Mouse (Mus musculus) MEL (cell line): Measurements from ENCODE around the gene Rsph6a. TPM values are rescaled to one million over a fixed set of nuclear protein-coding genes. Genes with fewer than 3 reads are reported as not detected.

ENCODE experiments used
- DNase-seq: peaks from one replicate; pipeline ENCODE4 v3.0.0; 2011; ENCODE audit warnings: low read depth, low spot score
- H3K27ac ChIP-seq: 2 replicates; pipeline ENCODE4 v1.5.1; 2012; ENCODE audit warnings: low read depth, mild to moderate bottlenecking, control low read depth, low read length, moderate library complexity; ENCODE audit not compliant: control insufficient read depth
- H3K27me3 ChIP-seq, 2 experiments: fragments of 150-350 bp in 1 of 2; sonication (generic) in 1 of 2; 2 replicates each; pipeline ENCODE4 v1.6.1; 2012; ENCODE audit warnings: low read length in 2 of 2, mild to moderate bottlenecking in 2 of 2, improper control_type of control experiment in 1 of 2, moderate library complexity in 1 of 2; ENCODE audit not compliant: insufficient read depth in 2 of 2, control insufficient read depth in 1 of 2
- H3K36me3 ChIP-seq, 2 experiments: 2 replicates each; pipeline ENCODE4 v1.6.1; 2012 to 2014; ENCODE audit warnings: low read length in 2 of 2, improper control_type of control experiment in 1 of 2, inconsistent platforms in 1 of 2, mild to moderate bottlenecking in 1 of 2; ENCODE audit not compliant: insufficient read depth in 2 of 2, control insufficient read depth in 1 of 2
- H3K4me1 ChIP-seq, 2 experiments: fragments of 150-350 bp in 1 of 2; sonication (generic) in 1 of 2; 2 replicates each; pipeline ENCODE4 v1.6.1; 2012; ENCODE audit warnings: low read length in 2 of 2, improper control_type of control experiment in 1 of 2, mild to moderate bottlenecking in 1 of 2; ENCODE audit not compliant: insufficient read depth in 2 of 2, control insufficient read depth in 1 of 2
- H3K4me3 ChIP-seq, 2 experiments: fragments of 150-350 bp in 1 of 2; sonication (generic) in 1 of 2; 2 replicates each; pipeline ENCODE4 v1.5.1; 2012; ENCODE audit warnings: low read depth in 2 of 2, low read length in 2 of 2, mild to moderate bottlenecking in 2 of 2, moderate library complexity in 2 of 2, control low read depth in 1 of 2, improper control_type of control experiment in 1 of 2; ENCODE audit not compliant: control insufficient read depth in 1 of 2, insufficient read depth in 1 of 2
- H3K79me2 ChIP-seq: 2 replicates; pipeline ENCODE4 v1.6.1; 2012; ENCODE audit warnings: mild to moderate bottlenecking, low read length, moderate library complexity; ENCODE audit not compliant: control insufficient read depth, poor library complexity, insufficient read depth
- H3K9ac ChIP-seq: 2 replicates; pipeline ENCODE4 v1.6.1; 2012; ENCODE audit warnings: low read depth, mild to moderate bottlenecking, control low read depth, low read length, moderate library complexity; ENCODE audit not compliant: control insufficient read depth, poor library complexity, severe bottlenecking
- H3K9me3 ChIP-seq: fragments of 150-350 bp; sonication (generic); replicated peaks from 2 replicates; pipeline ENCODE4 v1.6.1; 2012; ENCODE audit warnings: mild to moderate bottlenecking, low read length, improper control_type of control experiment, moderate library complexity; ENCODE audit not compliant: insufficient read depth
- BHLHE40 ChIP-seq: IDR thresholded peaks from 2 replicates; pipeline ENCODE4 v1.6.1; 2012; ENCODE audit warnings: low read depth, mild to moderate bottlenecking, inconsistent platforms, low read length, improper control_type of control experiment, borderline replicate concordance
- CTCF ChIP-seq, 3 experiments: IDR thresholded peaks in 2 of 3; conservative IDR thresholded peaks in 1 of 3; 2 replicates each; pipeline ENCODE4 v1.5.1; 2011 to 2012; ENCODE audit warnings: low read length in 3 of 3, low read depth in 2 of 3, mild to moderate bottlenecking in 2 of 3, improper control_type of control experiment in 1 of 3, inconsistent platforms in 1 of 3, mixed read lengths in 1 of 3, moderate library complexity in 1 of 3; ENCODE audit not compliant: control insufficient read depth in 1 of 3, insufficient read depth in 1 of 3, poor library complexity in 1 of 3, severe bottlenecking in 1 of 3
- E2F4 ChIP-seq: IDR thresholded peaks from 2 replicates; pipeline ENCODE4 v1.6.1; 2011; ENCODE audit warnings: low read depth, low read length, improper control_type of control experiment, borderline replicate concordance
- EP300 ChIP-seq, 2 experiments: IDR thresholded peaks; 2 replicates each; pipeline ENCODE4 v1.6.1; 2011; ENCODE audit warnings: improper control_type of control experiment in 2 of 2, low read length in 2 of 2, low read depth in 1 of 2, mild to moderate bottlenecking in 1 of 2
- GABPA ChIP-seq: IDR thresholded peaks from 2 replicates; pipeline ENCODE4 v1.6.1; 2012; ENCODE audit warnings: low read depth, mild to moderate bottlenecking, inconsistent platforms, low read length, improper control_type of control experiment, moderate library complexity
- GATA1 ChIP-seq: IDR thresholded peaks from 2 replicates; pipeline ENCODE4 v1.6.1; 2011; ENCODE audit warnings: low read depth, low read length, improper control_type of control experiment
- JUND ChIP-seq: IDR thresholded peaks from 2 replicates; pipeline ENCODE4 v1.6.1; 2011; ENCODE audit warnings: low read depth, mild to moderate bottlenecking, improper control_type of control experiment, low read length
- MAFK ChIP-seq: IDR thresholded peaks from 2 replicates; pipeline ENCODE4 v1.6.1; 2011; ENCODE audit warnings: low read depth, mild to moderate bottlenecking, low read length, improper control_type of control experiment, borderline replicate concordance
- MAX ChIP-seq: IDR thresholded peaks from 2 replicates; pipeline ENCODE4 v1.6.1; 2011; ENCODE audit warnings: low read length, improper control_type of control experiment
- MAZ ChIP-seq: IDR thresholded peaks from 2 replicates; pipeline ENCODE4 v1.6.1; 2012; ENCODE audit warnings: low read depth, mild to moderate bottlenecking, inconsistent platforms, low read length, improper control_type of control experiment
- MXI1 ChIP-seq: IDR thresholded peaks from 2 replicates; pipeline ENCODE4 v1.6.1; 2011; ENCODE audit warnings: mild to moderate bottlenecking, low read depth, low read length, improper control_type of control experiment
- MYB ChIP-seq: IDR thresholded peaks from 2 replicates; pipeline ENCODE4 v1.6.1; 2011; ENCODE audit warnings: mild to moderate bottlenecking, low read depth, low read length, improper control_type of control experiment
- MYC ChIP-seq: IDR thresholded peaks from 2 replicates; pipeline ENCODE4 v1.6.1; 2011; ENCODE audit warnings: low read depth, mild to moderate bottlenecking, low read length, improper control_type of control experiment, moderate library complexity
- NELFE ChIP-seq: IDR thresholded peaks from 2 replicates; pipeline ENCODE4 v1.6.1; 2011; ENCODE audit warnings: low read depth, low read length, improper control_type of control experiment
- NRF1 ChIP-seq: IDR thresholded peaks from 2 replicates; pipeline ENCODE4 v1.6.1; 2014; ENCODE audit warnings: low read depth, mild to moderate bottlenecking, inconsistent platforms, low read length, improper control_type of control experiment, moderate library complexity; ENCODE audit not compliant: poor library complexity, insufficient read depth, severe bottlenecking
- POLR2AphosphoS2 ChIP-seq: IDR thresholded peaks from 2 replicates; pipeline ENCODE4 v1.6.1; 2011; ENCODE audit warnings: low read length, improper control_type of control experiment
- RAD21 ChIP-seq: IDR thresholded peaks from 2 replicates; pipeline ENCODE4 v1.6.1; 2011; ENCODE audit warnings: mild to moderate bottlenecking, low read depth, low read length, improper control_type of control experiment
- SMC3 ChIP-seq: IDR thresholded peaks from 2 replicates; pipeline ENCODE4 v1.6.1; 2011; ENCODE audit warnings: low read depth, low read length, improper control_type of control experiment
- TAL1 ChIP-seq: IDR thresholded peaks from 2 replicates; pipeline ENCODE4 v1.6.1; 2012; ENCODE audit warnings: mild to moderate bottlenecking, inconsistent platforms, low read length, moderate library complexity, mixed read lengths
- TBP ChIP-seq: IDR thresholded peaks from 2 replicates; pipeline ENCODE4 v1.8.0; 2011; ENCODE audit warnings: low read depth, low read length, improper control_type of control experiment
- TCF12 ChIP-seq: IDR thresholded peaks from 2 replicates; pipeline ENCODE4 v1.6.1; 2014; ENCODE audit warnings: low read depth, mild to moderate bottlenecking, inconsistent platforms, low read length, improper control_type of control experiment, moderate library complexity
- UBTF ChIP-seq: IDR thresholded peaks from 2 replicates; pipeline ENCODE4 v1.6.1; 2012; ENCODE audit warnings: low read depth, mild to moderate bottlenecking, inconsistent platforms, low read length, improper control_type of control experiment, moderate library complexity, borderline replicate concordance; ENCODE audit not compliant: insufficient read depth
- USF2 ChIP-seq, 2 experiments: IDR thresholded peaks; 2 replicates each; pipeline ENCODE4 v1.6.1; 2011 to 2012; ENCODE audit warnings: improper control_type of control experiment in 2 of 2, low read length in 2 of 2, borderline replicate concordance in 1 of 2, inconsistent platforms in 1 of 2, low read depth in 1 of 2, mild to moderate bottlenecking in 1 of 2; ENCODE audit not compliant: insufficient read depth in 1 of 2
- ZC3H11A ChIP-seq: IDR thresholded peaks from 2 replicates; pipeline ENCODE4 v1.6.1; 2012; ENCODE audit warnings: low read depth, mild to moderate bottlenecking, inconsistent platforms, low read length, improper control_type of control experiment
- ZMIZ1 ChIP-seq: IDR thresholded peaks from 2 replicates; pipeline ENCODE4 v1.6.1; 2012; ENCODE audit warnings: low read depth, mild to moderate bottlenecking, inconsistent platforms, low read length, improper control_type of control experiment, moderate library complexity
- polyA plus RNA-seq, 2 experiments: library from polyadenylated mRNA; stranded (reverse) in 1 of 2; unstranded in 1 of 2; fragments of >175 nt in 1 of 2; fragments of >200 nt in 1 of 2; gene quantifications; 2 replicates each; pipeline versions ENCODE4 v1.2.1 to v1.2.4; 2012; ENCODE audit warnings: low replicate concordance in 2 of 2, low read depth in 1 of 2; ENCODE audit not compliant: insufficient read length in 2 of 2, insufficient read depth in 1 of 2, missing spikeins in 1 of 2
- total RNA-seq: library from RNA; depleted of rRNA; stranded (reverse); fragments of 300-350 nt; gene quantifications from 2 replicates; pipeline ENCODE4 v1.2.3, GENCODE M21; 2012

The Rsph6a gene
- total and polyA plus RNA-seq, 3 experiments: 0.04 to 0.23 TPM; not detected in 1

- H3K4me3 ChIP-seq: no peak overlapping the region
- DNase-seq: peak; percentile 75
- H3K27me3 ChIP-seq: no peaks in the 10 kb centered on the region
- H3K9me3 ChIP-seq: no peaks in the 10 kb centered on the region
- TF ChIP-seq RAD21 (peak; percentile 36), MXI1 (no peak), MAZ (no peak), CTCF (IDR thresholded peaks at IDR 0.05 in 2 of 3, conservative IDR thresholded peaks at IDR 0.05 in 1 of 3; ENCODE audit: control insufficient read depth in 1 of 3, insufficient read depth in 1 of 3, low read depth in 2 of 3, low read length in 3 of 3, poor library complexity in 1 of 3, severe bottlenecking in 1 of 3) (peak; percentile 72 to 85 (median 83)), SMC3 (peak; percentile 55)
- no peak overlapping the region for H3K27ac ChIP-seq
- peaks cover 8 to 22% of the 10 kb centered on the region in 2 experiments for H3K36me3 ChIP-seq
- peaks cover 21% of the 10 kb centered on the region for H3K79me2 ChIP-seq
- no peak overlapping the region for H3K9ac ChIP-seq
- H3K4me1 ChIP-seq: peaks cover 9 to 14% of the 10 kb centered on the region in 2 experiments
Measured at GRCm38 (mm10) chr7:19029084-19029653, 25.3 kb upstream of the Rsph6a start.

GRCm38 (mm10) chr7:19031641-19032040 lies 22.8 kb upstream of the Rsph6a start:
- TF ChIP-seq BHLHE40: no peak
- TF ChIP-seq ZC3H11A: no peak
- TF ChIP-seq MYB: no peak
- no peak for TF ChIP-seq UBTF
- no peak for TF ChIP-seq EP300 (IDR thresholded peaks at IDR 0.05; ENCODE audit: low read depth in 1 of 2, low read length in 2 of 2)
- no peak for TF ChIP-seq GATA1
- no peak for TF ChIP-seq RAD21
- TF ChIP-seq CTCF (IDR thresholded peaks at IDR 0.05 in 2 of 3, conservative IDR thresholded peaks at IDR 0.05 in 1 of 3; ENCODE audit: control insufficient read depth in 1 of 3, insufficient read depth in 1 of 3, low read depth in 2 of 3, low read length in 3 of 3, poor library complexity in 1 of 3, severe bottlenecking in 1 of 3): no peak
- no peak for TF ChIP-seq JUND
- Histone ChIP-seq H3K9ac (no peak overlapping the region), H3K9me3 (no peaks in the 10 kb centered on the region), H3K27me3 (no peaks in the 10 kb centered on the region), H3K79me2 (peaks cover under 1% of the 10 kb centered on the region; the same call in 1 of the 2 replicates), H3K36me3 (peaks cover 9 to 10% of the 10 kb centered on the region in 2 experiments), H3K27ac (no peak overlapping the region), H3K4me1 (peaks cover 5 to 7% of the 10 kb centered on the region in 2 experiments; a peak in 3 of 4 replicates), H3K4me3 (no peak overlapping the region)
- DNase-seq: no peak

- no peak overlapping the region for H3K4me3 ChIP-seq
- peaks cover 0 to 5% of the 10 kb centered on the region in 2 experiments; a peak in 1 of 4 replicates for H3K36me3 ChIP-seq
- no peak overlapping the region for H3K27ac ChIP-seq
- H3K9ac ChIP-seq: no peak overlapping the region
- H3K79me2 ChIP-seq: no peaks in the 10 kb centered on the region
- no peak for DNase-seq
- H3K27me3 ChIP-seq: no peaks in the 10 kb centered on the region
- no peaks in the 10 kb centered on the region for H3K4me1 ChIP-seq
- H3K9me3 ChIP-seq: no peaks in the 10 kb centered on the region
- TF ChIP-seq TAL1 (no peak), TCF12 (no peak), RAD21 (no peak), MAX (no peak), MAFK (no peak), GATA1 (no peak), POLR2AphosphoS2 (no peak), MYC (no peak), EP300 (IDR thresholded peaks at IDR 0.05; ENCODE audit: low read depth in 1 of 2, low read length in 2 of 2) (no peak), MXI1 (no peak), TBP (no peak), E2F4 (no peak), ZMIZ1 (no peak), NRF1 (no peak), GABPA (no peak), NELFE (no peak), USF2 (IDR thresholded peaks at IDR 0.05; ENCODE audit: borderline replicate concordance in 1 of 2, insufficient read depth in 1 of 2, low read depth in 1 of 2, low read length in 2 of 2) (no peak)
Measured at GRCm38 (mm10) chr7:19044616-19045015, 9.9 kb upstream of the Rsph6a start.
